8 mouse cellular contexts compared by ENCODE assay signal in genomic region chr17:90629851-90630250, GRCm38 (mm10).
DNase-seq lines count a peak whose midpoint lies in the region; ATAC-seq and TF ChIP-seq lines count a peak whose summit lies in the region.
"Had no signal": no experiment of that assay in that cellular context is flagged by ENCODE, and none has a peak within 500 bp of the region (broad histone marks: within the 10 kb centered on the region; RNA-seq: fewer than 3 reads in every experiment).

No protein-coding gene starts in this region.

- no peak overlapping the region for H3K4me2 ChIP-seq in midbrain, embryonic 11.5 days
- no peak overlapping the region for H3K4me2 ChIP-seq in stomach, embryonic 16.5 days (ENCODE audit: low read depth, low read length)
- H3K4me2 ChIP-seq: liver, embryonic 15.5 days had no signal

- TF ChIP-seq CTCF in layer of hippocampus, adult 2 months (conservative IDR thresholded peaks at IDR 0.05): no peak

- WGBS in midbrain, embryonic 11.5 days: 83% methylated on average over 13 of the region's 13 CpGs
- 82% methylated on average over 13 of the region's 13 CpGs for WGBS in midbrain, embryonic 10.5 days
- WGBS in stomach, embryonic 16.5 days: 56% methylated on average over 13 of the region's 13 CpGs

- H3K4me3 ChIP-seq in midbrain, embryonic 11.5 days (ENCODE audit: low read depth, low read length): no peak overlapping the region
- H3K4me3 ChIP-seq in midbrain, embryonic 10.5 days: no peak overlapping the region
- peak overlapping the region; percentile 25; the same call in 1 of the 2 replicates for H3K4me3 ChIP-seq in layer of hippocampus, adult 2 months
- H3K4me3 ChIP-seq in stomach, embryonic 16.5 days (replicated peaks; ENCODE audit: low read length): no peak overlapping the region
- H3K4me3 ChIP-seq: liver, embryonic 15.5 days had no signal

- no peaks in the 10 kb centered on the region for H3K9me3 ChIP-seq in midbrain, embryonic 11.5 days (ENCODE audit: control insufficient read depth, low read length)
- no peaks in the 10 kb centered on the region for H3K9me3 ChIP-seq in midbrain, embryonic 10.5 days (replicated peaks)
- H3K9me3 ChIP-seq in stomach, embryonic 16.5 days (replicated peaks; ENCODE audit: control insufficient read depth, low read length): no peaks in the 10 kb centered on the region
- H3K9me3 ChIP-seq: liver, embryonic 15.5 days had no signal

- H3K27ac ChIP-seq in midbrain, embryonic 11.5 days (ENCODE audit: low read depth, low read length): no peak overlapping the region
- H3K27ac ChIP-seq in midbrain, embryonic 10.5 days (replicated peaks): no peak overlapping the region
- H3K27ac ChIP-seq in layer of hippocampus, adult 2 months: peak overlapping the region; percentile 89
- H3K27ac ChIP-seq in stomach, embryonic 16.5 days (ENCODE audit: low read length): no peak overlapping the region
- H3K27ac ChIP-seq: liver, embryonic 15.5 days had no signal

- peak; percentile 4; the same call in 1 of the 2 replicates for ATAC-seq in midbrain, embryonic 11.5 days (ENCODE audit: low FRiP score)
- ATAC-seq in stomach, embryonic 16.5 days (ENCODE audit: insufficient read depth, low FRiP score): 0 out of 2 replicates have a peak, but pooled peaks have one; percentile 21

- H3K36me3 ChIP-seq in midbrain, embryonic 11.5 days (ENCODE audit: control insufficient read depth, insufficient read depth, low read length): no peaks in the 10 kb centered on the region
- H3K36me3 ChIP-seq in midbrain, embryonic 10.5 days: no peaks in the 10 kb centered on the region
- no peaks in the 10 kb centered on the region for H3K36me3 ChIP-seq in stomach, embryonic 16.5 days (ENCODE audit: control insufficient read depth, insufficient read depth, low read length)
- H3K36me3 ChIP-seq: liver, embryonic 15.5 days had no signal

- DNase-seq in midbrain, embryonic 11.5 days (ENCODE audit: low spot score, missing footprints): no peak
- no peak for DNase-seq in midbrain, embryonic 10.5 days (ENCODE audit: low spot score)
- DNase-seq in cerebellum, postnatal 36 days: peak; percentile 78 to 85
- DNase-seq in layer of hippocampus, adult 2 months (ENCODE audit: low spot score in 2 of 2): peak in 1 of 2 experiments; percentile 43
- DNase-seq in ovary, adult 18-20 months (ENCODE audit: low spot score): no peak
- no peak for DNase-seq in adrenal gland, adult 8-10 months

- H3K27me3 ChIP-seq in midbrain, embryonic 11.5 days (ENCODE audit: control insufficient read depth, insufficient read depth, low read length): no peaks in the 10 kb centered on the region
- H3K27me3 ChIP-seq in midbrain, embryonic 10.5 days (ENCODE audit: low read depth, poor library complexity, severe bottlenecking): no peaks in the 10 kb centered on the region
- no peaks in the 10 kb centered on the region for H3K27me3 ChIP-seq in stomach, embryonic 16.5 days (ENCODE audit: control insufficient read depth, insufficient read depth, low read length)
- H3K27me3 ChIP-seq: liver, embryonic 15.5 days had no signal

- H3K9ac ChIP-seq in midbrain, embryonic 11.5 days (ENCODE audit: low read length): no peak overlapping the region
- no peak overlapping the region for H3K9ac ChIP-seq in stomach, embryonic 16.5 days (ENCODE audit: low read length)
- H3K9ac ChIP-seq: liver, embryonic 15.5 days had no signal

- H3K4me1 ChIP-seq in midbrain, embryonic 11.5 days (ENCODE audit: control insufficient read depth, insufficient read depth, low read length): no peaks in the 10 kb centered on the region
- H3K4me1 ChIP-seq in midbrain, embryonic 10.5 days: peaks cover 3% of the 10 kb centered on the region; the same call in 1 of the 2 replicates
- no peaks in the 10 kb centered on the region for H3K4me1 ChIP-seq in stomach, embryonic 16.5 days (ENCODE audit: control insufficient read depth, insufficient read depth, low read length)
- H3K4me1 ChIP-seq: liver, embryonic 15.5 days had no signal

Comparison
In these comparisons a context has a peak if more than half of its experiments do, and no peak if none do; other contexts are left out.
1. DNase-seq: peak in cerebellum, postnatal 36 days (2 of 2); none in midbrain, embryonic 11.5 days (single experiment), midbrain, embryonic 10.5 days (single experiment), ovary, adult 18-20 months (single experiment) and adrenal gland, adult 8-10 months (single experiment).